Mouse (Mus musculus) heart, embryonic 16.5 days (tissue): Measurements from ENCODE around the gene Slc35f5. TPM values are rescaled to one million over a fixed set of nuclear protein-coding genes. Genes with fewer than 3 reads are reported as not detected.

ENCODE experiments used
- ATAC-seq: fragments of 200-750 bp; cut with Nextera tagmentation; replicated peaks from 2 replicates; pipeline ENCODE4 v1.8.0; 2017; ENCODE audit warnings: moderate number of reproducible peaks; ENCODE audit not compliant: insufficient read depth, low FRiP score; ENCODE audit errors: extremely low read depth
- H3K27ac ChIP-seq: fragments of 300-500 bp; sonication (generic); 2 replicates; pipeline ENCODE4 v1.5.1; 2014; ENCODE audit warnings: mild to moderate bottlenecking, low read length, control low read depth, moderate library complexity
- H3K27me3 ChIP-seq: fragments of 300-500 bp; sonication (generic); 2 replicates; pipeline ENCODE4 v1.6.1; 2014; ENCODE audit warnings: low read length, mixed read lengths; ENCODE audit not compliant: control insufficient read depth, insufficient read depth
- H3K36me3 ChIP-seq: fragments of 300-500 bp; sonication (generic); 2 replicates; pipeline ENCODE4 v1.6.1; 2014; ENCODE audit not compliant: control insufficient read depth, insufficient read depth
- H3K4me1 ChIP-seq: fragments of 300-500 bp; sonication (generic); 2 replicates; pipeline ENCODE4 v1.6.1; 2014; ENCODE audit warnings: low read length, mixed read lengths; ENCODE audit not compliant: control insufficient read depth, insufficient read depth
- H3K4me2 ChIP-seq: fragments of 300-500 bp; sonication (generic); 2 replicates; pipeline ENCODE4 v1.6.1; 2014; ENCODE audit warnings: low read depth, mild to moderate bottlenecking, control low read depth, low read length
- H3K4me3 ChIP-seq: fragments of 300-500 bp; sonication (generic); 2 replicates; pipeline ENCODE4 v1.5.1; 2014; ENCODE audit warnings: mild to moderate bottlenecking, control low read depth, low read length
- H3K9ac ChIP-seq: fragments of 300-500 bp; sonication (generic); 2 replicates; pipeline ENCODE4 v1.6.1; 2014; ENCODE audit warnings: low read length, control low read depth
- H3K9me3 ChIP-seq: fragments of 300-500 bp; sonication (generic); replicated peaks from 2 replicates; pipeline ENCODE4 v1.6.1; 2016; ENCODE audit warnings: low read length; ENCODE audit not compliant: control insufficient read depth
- WGBS: fragments of 180-500 bp; shearing (Covaris S2); extraction: QIAGEN DNeasy Blood & Tissue Kit; methylation state at CpG from one replicate; pipeline ENCODE4 v1.1.7; 2014; 5-methylcytosine and 5-hydroxymethylcytosine counted together
- polyA plus RNA-seq: library from polyadenylated mRNA; unstranded; fragments of >200 nt; fragmentation: Nextera tagmentation; extraction: Ambion mirVana; gene quantifications from 2 replicates; pipeline ENCODE4 v1.2.1, GENCODE M21; 2015

The Slc35f5 gene
- polyA plus RNA-seq, 1 experiment from 2014 or later: 97.2 TPM

GRCm38 (mm10) chr1:125607087-125607803, 46.9 kb downstream of the Slc35f5 start:
- ATAC-seq: peak; percentile 85; the same call in 1 of the 2 replicates
- Histone ChIP-seq H3K9ac (no peak overlapping the region), H3K4me2 (no peak overlapping the region), H3K4me3 (no peak overlapping the region), H3K36me3 (no peaks in the 10 kb centered on the region), H3K27me3 (no peaks in the 10 kb centered on the region), H3K4me1 (no peaks in the 10 kb centered on the region), H3K27ac (no peak overlapping the region), H3K9me3 (no peaks in the 10 kb centered on the region)
- WGBS: 32% methylated on average over 10 of the region's 10 CpGs

DNA sequence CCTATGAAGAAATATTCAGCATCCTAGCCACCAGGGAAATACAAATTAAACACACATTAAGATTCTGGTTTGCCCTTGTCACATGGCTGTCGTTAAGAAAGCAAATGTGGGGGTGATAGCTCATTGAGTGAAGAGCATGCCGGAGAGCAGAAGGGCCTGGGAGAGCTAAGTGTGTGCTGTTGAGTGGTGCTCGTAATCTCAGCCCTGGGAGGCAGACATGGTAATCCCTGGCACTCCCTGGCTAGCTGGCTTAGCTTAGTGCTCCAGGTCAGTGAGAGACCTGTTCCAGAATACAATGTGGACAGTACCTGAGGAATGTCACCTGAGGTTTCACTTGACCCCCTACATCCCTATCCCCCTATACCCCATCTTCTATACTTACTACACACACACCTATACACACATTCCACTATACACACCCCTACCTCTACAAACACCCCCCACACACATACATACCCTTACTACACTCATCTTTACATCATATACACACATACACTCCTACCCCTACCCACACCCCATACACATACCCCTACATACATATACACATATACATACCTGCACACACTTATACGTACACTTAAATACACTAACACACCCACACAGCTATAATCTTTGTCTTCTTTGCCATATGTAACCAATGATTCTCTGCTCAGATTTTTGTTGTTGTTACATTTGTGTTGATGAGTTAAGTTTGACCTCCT, 64.1 kb downstream of the Slc35f5 start:
- H3K9me3 ChIP-seq: no peaks in the 10 kb centered on the region
- WGBS: 64% methylated on average over 4 of the region's 4 CpGs
- H3K4me1 ChIP-seq: no peaks in the 10 kb centered on the region
- no peak overlapping the region for H3K27ac ChIP-seq
- H3K36me3 ChIP-seq: no peaks in the 10 kb centered on the region
- no peak overlapping the region for H3K9ac ChIP-seq
- no peak overlapping the region for H3K4me2 ChIP-seq
- H3K4me3 ChIP-seq: no peak overlapping the region
- H3K27me3 ChIP-seq: no peaks in the 10 kb centered on the region
- no peak for ATAC-seq

GRCm38 (mm10) chr1:125639501-125640253, 79.3 kb downstream of the Slc35f5 start:
- Histone ChIP-seq H3K36me3 (no peaks in the 10 kb centered on the region), H3K27me3 (no peaks in the 10 kb centered on the region), H3K9me3 (no peaks in the 10 kb centered on the region), H3K4me3 (no peak overlapping the region), H3K9ac (no peak overlapping the region), H3K27ac (no peak overlapping the region), H3K4me1 (no peaks in the 10 kb centered on the region), H3K4me2 (no peak overlapping the region)
- ATAC-seq: no peak
- WGBS: 84% methylated on average over 8 of the region's 8 CpGs

DNA sequence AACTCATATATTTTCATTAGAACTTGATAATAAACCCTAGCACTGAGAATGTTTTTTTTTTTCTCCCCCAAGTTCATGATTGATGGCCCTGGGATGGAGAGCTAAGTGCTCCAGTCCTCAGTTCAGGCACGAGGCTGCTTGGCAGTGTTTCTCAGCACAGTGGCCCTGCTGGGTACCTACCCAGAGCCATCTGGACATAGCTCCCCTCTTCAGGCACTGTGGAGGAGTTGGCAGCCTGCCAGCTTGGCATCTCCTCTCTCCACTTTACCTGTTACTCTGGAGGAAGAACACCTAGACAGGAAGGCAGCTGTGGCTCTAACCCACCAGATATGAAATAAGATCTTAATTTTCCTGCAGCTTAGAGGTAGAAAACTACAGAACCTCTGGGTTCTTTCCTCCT, 83.2 kb downstream of the Slc35f5 start:
- Histone ChIP-seq H3K9me3 (0 out of 2 replicates have a peak, but pooled peaks cover 2% of the 10 kb centered on the region), H3K4me2 (no peak overlapping the region), H3K27me3 (no peaks in the 10 kb centered on the region), H3K9ac (no peak overlapping the region), H3K27ac (no peak overlapping the region), H3K4me3 (no peak overlapping the region), H3K36me3 (no peaks in the 10 kb centered on the region), H3K4me1 (no peaks in the 10 kb centered on the region)
- ATAC-seq: no peak
- 28% methylated on average over 1 of the region's 1 CpGs for whole genome bisulfite sequencing

Other genes starting within 250 kb of the Slc35f5 start
- gene Actr3, start 124.9 kb upstream of the Slc35f5 start, polyA plus RNA-seq: 310 and 348 TPM in 2 replicates
- 1.0 and 1.4 TPM in 2 replicates for gene Gpr39, start 116.4 kb downstream of the Slc35f5 start, polyA plus RNA-seq